Mouse (Mus musculus) kidney, postnatal 25 days (tissue): ENCODE data around the gene Hoxa10.

Experiments used
- DNase-seq, 2 experiments: peaks; one replicate each; pipeline ENCODE4 v3.0.0; 2021; ENCODE audit warnings: mixed read lengths in 2 of 2

Gene Hoxa10

DNA sequence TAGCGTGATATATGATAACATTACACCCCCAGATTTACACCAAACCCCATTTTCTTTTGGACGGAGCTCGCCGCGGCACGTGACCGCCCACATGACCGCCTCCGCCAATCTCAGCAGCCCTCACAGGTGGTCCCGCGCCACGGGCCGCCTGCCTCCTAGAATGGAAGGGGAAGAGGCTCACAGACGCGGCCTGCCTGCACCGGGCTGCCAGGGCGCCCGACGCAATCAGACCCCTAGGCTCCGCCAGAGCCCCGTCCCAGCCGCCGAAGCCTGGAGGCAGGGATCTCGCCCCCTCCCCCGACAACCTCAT, 23.2 kb downstream of the Hoxa10 start:
- peak; percentile 95 to 98 for DNase-seq

DNA sequence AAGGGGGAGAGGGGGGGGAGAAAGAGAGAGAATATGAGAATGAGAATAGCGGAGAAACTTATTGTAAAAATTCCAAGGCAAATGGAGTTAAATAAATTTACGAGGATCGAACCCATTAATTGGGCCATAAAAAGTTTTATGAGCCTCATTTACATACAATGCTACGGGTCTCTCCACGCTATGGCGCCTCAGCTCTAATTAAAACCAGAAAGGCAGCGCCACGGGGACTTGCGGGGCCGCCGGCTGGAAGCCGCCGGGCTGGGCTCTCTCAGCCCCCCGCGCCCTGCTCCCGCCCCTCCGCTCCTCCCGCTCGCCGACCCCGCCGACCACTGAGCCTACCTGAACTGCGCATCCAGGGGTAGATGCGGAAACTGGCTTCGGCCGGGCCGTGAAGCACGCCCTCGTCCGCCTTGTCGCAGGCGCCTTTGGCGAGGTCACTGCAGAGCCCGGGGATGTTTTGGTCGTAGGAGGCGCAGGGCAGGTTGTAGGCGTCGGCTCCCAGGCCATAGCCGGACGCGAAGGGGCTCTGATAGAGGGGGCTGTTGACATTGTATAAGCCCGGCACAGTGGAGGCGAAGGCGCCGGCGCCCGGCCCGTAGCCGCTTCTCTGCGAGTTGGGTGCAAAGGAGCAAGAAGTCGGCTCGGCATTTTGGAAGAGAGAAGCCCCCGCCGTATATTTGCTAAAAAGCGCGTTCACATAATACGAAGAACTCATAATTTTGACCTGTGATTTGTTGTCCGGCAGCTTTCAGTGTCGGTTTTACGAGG, 23.8 kb downstream of the Hoxa10 start:
- DNase-seq = peak; percentile 58 to 78

DNA sequence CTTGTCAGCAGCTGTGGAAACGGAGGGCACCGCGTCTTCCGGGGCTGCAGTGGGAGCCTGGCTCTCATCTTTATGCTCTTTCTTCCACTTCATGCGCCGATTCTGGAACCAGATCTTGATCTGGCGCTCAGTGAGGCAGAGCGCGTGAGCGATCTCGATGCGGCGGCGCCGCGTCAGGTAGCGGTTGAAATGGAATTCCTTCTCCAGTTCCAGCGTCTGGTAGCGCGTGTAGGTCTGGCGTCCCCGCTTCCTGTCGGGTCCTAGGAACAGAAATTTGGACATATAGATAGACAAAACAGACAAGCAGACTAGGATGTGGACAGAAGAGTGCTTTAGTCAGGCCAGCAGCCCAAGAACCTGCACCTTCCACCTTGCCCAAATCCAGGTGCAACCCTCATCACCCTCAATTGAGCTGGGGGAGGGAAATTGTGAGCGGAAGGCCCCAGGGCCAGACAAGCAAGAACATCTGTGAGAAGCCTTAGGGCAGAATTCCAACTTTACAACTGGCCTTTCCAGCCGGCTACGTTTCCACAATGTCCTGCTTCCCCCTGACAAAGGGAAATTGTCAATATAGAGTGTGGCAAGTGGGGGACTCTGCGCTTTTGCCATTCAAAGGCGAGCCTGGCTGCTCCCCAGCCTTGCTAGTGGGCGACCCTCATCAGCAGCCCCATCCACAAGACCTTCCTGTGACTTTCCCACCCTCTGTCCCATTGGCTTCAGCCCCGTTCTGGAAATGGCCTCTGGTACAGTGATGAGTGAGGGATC, 24.7 kb downstream of the Hoxa10 start:
- DNase-seq = peak; percentile 52 to 54

DNA sequence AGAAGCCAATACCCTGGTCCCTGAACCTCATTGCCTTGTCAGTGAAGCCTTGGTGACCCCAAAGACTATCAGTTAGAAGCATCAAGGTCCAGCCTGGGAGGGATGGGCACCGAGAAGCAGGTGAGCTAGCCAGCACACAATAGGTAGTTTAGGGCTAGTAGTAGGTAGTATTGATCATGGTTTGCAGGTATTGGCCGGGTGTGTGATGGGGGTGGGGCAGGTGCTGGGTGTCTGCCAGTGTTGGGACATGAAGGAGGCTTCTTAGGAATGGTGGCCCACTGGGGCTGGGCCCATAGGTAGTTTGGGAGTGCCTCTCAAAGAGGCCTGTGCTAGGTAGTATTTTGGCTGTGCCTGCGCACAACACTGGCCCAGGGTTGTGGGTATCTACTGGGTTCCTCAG, 25.6 kb downstream of the Hoxa10 start:
- DNase-seq = peak; percentile 22 to 55

DNA sequence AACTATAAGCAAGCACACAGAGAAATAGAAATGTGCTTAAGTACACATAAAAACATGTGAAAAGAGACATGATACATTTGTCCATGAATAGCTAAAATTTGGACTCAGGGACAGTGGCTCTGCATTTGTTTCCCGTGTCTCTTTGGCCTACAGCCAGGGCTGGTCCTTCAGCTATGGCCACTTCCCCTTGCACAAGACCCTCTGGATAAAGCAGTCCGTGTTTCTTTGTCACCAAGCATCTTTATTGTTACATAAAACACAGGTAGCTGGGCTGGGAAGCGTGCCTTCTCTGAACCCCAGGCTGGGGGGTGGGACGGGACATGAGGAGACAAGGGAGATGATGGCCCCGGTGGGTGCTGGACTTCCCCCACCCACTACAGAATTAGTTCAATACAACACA, 26.4 kb downstream of the Hoxa10 start:
- peak; percentile 40 to 45 for DNase-seq

DNA sequence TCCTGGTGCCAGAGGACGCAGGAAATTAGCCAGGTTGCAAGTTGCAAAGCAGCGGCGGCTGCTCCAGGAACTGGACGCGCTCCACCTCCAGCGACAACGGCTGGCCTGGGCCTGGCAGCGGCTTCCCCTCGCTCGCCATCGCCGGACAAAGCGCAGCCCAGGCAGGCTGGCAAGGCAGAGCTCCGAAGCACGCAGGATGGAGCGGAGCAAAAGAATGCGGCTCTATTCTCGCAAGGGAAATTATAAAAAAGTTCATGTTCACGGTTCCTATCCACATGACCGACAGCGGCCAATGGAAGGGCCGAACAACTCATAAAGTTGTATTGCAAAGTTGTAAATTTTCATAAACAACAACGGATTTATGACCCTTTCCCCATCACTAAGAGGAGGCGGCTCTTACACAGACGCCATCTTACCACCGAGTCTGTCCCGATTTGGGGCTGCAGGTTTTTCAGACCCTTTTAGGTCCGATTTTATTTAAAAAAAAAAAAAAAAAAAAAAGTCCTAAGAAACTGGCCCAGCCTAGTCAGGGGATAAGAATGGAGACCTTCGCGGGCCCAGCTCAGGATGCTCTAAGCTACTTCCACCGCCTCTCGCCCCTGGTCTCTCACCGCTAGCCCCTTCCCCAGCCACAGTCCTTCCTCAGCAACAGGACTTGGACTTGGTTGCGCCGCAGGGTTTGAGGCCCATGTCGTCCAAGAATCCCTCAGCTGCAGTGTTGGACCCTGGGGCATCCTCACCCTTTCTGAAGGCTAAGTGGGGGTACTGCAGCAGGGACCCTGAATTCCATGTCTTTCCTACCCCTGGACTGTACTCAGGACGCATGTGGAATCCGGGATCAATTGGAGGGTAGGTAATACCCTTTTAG, 27.3 kb downstream of the Hoxa10 start, which contains the start of the genes Hoxa3 and Gm28308:
Gene Hoxa3, minus strand, starts transcription at position 218 of the 868 bp plus-strand sequence.
Gene Gm28308, minus strand, starts transcription at position 221 of the 868 bp plus-strand sequence.
- peak; percentile 85 to 90 for DNase-seq

DNA sequence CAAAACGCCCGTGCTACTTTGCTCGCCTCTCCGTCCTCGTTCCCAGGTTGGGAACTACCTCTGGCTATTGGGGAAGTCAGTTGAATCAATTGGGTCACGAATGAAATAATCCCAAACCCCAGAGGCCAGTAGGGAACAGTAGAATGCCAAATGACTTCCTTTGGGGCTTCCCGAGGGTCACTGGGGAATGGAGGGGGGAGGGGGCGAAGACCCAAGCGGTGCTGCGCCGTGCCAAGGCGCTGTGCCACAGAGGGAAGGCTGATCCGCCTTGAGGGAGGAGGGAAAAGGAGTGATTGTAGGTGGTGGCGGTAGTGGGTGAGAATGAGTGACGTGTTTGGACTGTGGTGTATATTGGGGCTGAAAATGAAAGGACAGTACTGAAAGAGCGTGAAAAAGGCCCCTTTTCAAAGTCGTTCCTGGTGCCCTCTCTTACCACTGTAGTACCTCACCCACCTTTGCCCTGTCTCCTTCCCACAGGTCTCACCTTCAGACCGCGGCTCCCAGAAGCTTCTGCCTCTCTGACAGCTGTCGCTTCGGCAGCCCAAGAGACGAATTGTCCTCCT, 28.0 kb downstream of the Hoxa10 start:
- peak; percentile 71 to 87 for DNase-seq

DNA sequence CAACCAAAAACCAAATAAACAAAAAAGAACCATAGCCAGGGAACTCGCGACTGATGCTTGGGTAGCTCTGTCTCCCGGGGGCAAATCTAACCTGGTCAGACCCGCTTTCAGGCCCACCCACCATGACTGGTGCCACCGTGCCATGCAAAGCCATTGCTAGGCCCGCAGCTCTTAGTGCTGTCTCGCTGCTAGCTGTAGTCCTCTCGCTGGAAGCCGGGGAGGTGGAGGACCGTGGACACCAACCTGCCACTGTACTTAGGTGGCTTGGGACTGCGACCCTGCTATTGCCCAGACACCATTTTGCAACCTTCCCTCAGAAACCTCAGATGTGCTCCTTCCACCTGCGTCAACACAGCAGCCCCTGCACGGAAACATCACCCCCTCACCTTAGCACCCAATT, 28.7 kb downstream of the Hoxa10 start:
- DNase-seq = peak; percentile 41 to 70

DNA sequence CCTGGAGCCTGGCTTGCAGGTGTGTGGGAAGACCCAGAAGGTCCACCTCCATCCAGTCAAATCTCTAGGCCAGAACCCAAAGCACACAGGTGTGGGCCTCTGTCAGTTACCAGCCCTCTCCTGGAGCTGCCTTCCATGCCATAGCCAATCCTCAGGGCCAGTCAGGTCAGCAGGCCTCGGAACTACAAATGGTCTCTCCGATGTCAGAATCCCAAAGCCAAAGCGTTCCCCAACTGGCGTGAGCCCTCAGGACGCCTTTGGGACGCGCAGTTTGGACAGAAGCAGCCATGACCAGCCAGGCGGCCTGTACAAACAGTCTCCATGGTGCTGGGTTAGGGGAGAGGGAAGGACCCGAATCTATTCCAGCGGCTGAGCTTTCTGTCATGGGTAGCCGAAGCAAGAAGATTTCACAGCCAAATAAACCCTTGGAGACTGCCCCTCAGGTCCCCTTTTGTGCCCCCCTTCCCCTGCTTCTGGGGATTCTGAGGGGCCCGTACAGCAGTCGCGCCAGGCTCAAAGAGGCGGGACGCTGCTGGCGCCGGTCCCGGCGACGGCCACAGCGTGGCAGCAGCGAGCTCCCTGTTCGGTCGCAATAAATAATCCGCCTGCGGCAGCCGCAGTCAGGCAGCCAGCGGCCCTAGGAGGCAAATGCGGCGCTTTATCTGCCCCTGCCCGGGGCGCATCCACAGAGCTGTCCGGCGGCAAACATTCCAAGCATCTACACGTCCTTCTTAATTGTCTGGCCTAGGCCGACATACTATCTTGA, 29.3 kb downstream of the Hoxa10 start:
- peak; percentile 88 to 93 for DNase-seq

DNA sequence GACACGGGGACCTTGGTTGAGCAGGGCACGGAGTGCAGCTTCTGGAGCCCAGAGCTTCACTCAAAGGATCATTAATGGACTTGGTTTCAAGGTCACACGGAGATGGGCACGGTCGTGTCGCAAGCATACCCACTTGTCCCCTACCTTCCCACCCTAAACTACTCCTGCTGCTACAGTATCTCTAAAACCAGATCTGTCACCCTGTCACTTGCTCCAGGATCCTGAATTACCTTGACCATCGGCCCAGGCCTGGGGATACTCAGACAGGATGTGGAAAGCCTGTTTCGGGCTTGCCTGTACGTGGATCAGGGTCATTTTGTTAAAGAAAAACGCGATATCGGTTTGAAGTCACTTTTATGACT, 31.0 kb downstream of the Hoxa10 start:
- DNase-seq = peak in 1 of 2 experiments; percentile 49

DNA sequence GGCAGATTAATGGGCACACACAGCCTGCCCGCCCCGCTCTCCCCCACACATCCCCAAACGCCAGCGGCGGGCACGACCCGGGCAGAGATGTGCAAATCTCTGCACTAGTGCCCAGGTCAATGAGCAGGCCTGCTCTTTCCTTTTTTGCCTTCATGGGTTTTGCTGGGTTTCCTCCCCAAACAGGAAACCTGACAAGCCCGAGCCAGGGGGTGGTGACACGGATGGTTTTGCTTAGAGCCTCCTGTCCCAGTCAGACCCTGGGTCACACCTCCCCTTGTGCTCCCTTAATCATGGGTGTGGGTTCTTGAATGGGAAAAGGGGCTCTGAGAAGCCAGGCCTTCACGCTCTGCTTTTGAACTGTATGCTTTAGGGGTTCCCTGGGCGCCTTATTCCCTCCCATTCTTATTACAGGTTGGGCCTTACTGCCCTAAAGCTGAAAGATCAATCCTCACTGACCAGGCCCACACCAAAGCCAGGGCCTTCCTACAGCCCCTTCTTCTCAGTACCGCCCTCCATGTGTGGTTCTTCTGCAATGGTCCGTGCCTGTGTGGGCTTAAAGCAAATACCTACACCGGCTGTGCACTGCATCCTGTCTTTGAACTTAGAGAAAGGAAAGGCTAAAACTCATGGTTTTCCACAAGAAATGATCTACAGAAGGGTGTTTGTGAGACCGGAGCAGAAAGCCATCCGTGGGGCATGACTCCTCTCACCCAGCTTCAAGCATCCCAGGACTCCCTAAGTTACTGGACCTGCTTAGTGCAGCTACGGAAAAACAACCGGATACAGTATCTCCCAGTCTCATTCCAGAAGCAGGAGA, 31.6 kb downstream of the Hoxa10 start:
- DNase-seq = peak; percentile 17 to 39

DNA sequence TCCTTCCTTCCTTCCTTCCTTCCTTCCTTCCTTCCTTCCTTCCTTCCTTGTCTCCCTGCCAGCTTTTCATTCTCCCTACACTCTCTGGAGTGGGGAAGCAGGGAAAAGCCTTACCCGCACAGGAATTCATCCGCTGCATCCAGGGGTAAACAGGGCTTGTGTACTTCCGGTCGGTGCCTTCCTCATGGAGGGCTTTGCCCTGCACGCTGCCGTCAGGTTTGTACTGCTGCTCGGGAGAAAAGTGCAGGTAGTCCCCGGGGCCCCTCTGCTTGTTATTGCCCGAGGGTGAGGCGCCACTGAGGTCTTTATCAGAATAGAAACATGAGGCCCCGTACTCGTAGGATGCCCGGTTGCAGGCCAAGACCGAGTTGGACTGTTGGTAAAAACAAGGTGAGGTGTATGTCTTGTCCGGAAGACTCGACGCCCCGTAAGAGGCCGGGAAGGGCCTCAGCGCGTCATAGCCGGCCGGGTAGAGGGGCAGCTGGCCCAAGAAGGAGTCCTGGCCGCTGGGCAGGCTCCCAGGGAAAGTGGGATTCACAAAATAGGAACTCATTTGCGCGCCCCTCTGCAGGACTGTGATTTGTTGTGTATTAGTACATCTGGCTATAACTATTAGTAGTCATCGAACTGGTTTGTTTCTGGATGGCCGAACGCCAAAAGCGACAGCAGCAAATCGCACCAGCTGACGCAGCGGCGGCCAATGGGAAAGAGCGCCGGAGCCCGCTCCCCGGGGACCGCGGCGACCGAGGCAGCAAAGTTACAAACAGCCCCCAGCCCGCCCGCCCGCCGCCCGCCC, 32.4 kb downstream of the Hoxa10 start, which contains the start of gene Hoxa6:
Gene Hoxa6, minus strand, starts transcription at position 651 of the 796 bp plus-strand sequence.
- peak; percentile 87 to 90 for DNase-seq

DNA sequence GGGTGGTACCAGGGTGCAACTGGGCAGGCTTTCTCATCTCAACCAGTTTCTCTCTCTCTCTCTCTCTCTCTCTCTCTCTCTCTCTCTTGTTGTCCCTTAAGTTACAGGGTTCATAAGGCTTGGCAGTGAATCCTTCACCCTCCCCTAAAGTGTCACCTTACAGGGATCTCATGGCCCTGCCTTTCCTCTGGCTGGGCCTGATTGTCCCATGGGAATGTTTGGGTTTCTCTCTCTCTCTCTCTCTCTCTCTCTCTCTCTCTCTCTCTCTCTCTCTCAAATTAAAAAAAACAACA, 33.0 kb downstream of the Hoxa10 start:
- no peak for DNase-seq

DNA sequence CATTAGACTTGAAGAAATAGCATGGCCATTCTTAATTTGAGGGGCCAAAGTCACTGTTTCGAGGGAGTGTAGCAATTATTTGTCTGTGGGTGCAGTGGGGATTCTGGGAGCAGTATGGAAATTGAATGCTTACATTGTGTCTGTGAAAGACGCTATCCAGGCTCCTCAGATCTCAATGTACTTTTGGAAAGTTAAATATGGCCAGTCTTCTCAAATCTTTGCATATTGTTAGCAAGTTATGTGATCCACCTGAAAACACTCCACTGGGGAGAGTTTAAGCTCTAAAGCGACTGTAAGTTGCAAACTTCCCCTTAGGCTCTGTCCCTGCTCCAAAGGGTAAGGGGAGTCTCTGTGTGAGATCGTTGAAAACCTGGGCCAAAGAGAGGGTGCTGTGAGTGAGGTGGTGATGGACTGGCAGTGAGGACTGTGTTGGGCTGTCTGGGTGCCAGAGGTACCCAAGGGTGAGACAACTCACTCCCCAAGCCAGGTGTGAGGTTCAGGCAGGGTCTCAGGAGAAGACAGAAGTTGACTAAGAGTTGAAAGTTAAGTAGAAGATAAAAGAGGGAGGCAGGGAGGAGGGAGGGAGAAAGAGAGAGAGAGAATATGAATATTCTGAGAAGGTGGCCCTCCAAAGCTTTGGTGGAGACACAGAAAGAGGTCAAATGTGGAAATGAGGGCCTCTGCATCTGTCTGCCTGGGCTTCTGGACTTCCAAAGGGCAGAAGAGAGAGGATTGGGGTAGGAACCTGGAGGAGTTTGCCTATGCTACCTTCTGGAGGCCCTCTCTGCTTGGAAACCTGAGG, 33.6 kb downstream of the Hoxa10 start:
- peak in 1 of 2 experiments; percentile 30 for DNase-seq

DNA sequence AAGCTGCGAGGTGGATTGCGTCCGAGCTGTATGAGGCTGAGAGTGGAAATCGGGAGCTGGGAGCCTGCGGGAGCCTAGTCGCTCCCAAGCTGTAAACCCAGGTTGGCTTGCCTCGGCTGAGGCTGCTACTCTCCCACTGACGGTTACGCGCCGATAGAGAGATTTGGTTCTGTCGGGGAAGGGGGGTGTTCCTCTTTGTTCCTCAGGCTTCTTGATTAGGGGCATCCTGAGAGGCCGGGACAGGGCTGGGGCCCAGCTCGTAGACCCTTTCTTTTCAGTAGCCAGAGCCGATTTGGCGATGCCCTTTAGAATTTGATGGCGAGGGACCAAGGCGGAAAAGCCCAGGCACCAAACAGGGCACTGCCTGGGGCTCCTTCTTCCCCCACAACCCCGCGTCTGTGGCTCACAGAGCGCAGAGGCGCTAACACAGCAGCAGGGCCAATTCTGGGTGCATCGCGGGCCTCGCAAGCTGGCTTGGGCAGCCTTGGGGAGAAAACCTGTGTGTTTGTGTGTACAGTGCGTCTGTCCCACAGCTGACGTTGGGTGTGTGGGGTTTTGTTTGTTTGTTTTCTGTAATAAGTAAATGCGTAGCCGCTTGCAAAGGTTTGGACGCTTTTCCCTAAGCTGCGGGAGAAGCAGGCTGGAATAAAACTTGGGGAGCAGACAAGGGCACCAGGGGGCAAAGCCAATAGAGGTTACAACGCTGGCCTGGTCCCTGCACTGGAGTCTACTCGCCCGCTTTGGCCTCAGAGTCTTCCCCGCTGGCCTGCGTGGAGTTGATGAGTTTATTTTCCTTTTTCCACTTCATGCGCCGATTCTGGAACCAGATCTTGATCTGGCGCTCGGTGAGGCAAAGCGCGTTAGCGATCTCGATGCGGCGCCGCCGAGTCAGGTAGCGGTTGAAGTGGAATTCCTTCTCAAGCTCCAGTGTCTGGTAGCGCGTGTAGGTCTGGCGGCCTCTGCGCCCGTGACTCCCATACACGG, 34.7 kb downstream of the Hoxa10 start:
- DNase-seq = peak in 1 of 2 experiments; percentile 56

DNA sequence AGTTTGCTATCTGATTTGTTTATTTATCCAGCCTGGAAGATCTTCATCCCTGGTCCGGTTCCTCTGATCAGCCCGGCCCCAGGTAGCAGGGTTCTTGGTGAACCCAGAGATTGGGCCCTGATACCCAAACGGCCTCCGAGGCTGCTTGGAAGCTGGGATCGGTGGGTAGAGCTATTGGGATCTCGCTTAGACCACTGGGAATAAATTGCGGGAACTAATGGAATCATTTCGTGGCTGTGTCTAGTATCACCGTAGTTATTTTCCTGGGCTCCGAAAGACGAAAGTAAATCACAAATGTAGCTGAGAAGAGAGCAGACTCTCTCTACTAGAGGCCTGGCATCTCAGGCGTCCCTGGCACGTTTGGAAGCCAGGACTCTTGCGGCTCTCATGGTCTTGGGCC, 35.4 kb downstream of the Hoxa10 start:
- no peak for DNase-seq

DNA sequence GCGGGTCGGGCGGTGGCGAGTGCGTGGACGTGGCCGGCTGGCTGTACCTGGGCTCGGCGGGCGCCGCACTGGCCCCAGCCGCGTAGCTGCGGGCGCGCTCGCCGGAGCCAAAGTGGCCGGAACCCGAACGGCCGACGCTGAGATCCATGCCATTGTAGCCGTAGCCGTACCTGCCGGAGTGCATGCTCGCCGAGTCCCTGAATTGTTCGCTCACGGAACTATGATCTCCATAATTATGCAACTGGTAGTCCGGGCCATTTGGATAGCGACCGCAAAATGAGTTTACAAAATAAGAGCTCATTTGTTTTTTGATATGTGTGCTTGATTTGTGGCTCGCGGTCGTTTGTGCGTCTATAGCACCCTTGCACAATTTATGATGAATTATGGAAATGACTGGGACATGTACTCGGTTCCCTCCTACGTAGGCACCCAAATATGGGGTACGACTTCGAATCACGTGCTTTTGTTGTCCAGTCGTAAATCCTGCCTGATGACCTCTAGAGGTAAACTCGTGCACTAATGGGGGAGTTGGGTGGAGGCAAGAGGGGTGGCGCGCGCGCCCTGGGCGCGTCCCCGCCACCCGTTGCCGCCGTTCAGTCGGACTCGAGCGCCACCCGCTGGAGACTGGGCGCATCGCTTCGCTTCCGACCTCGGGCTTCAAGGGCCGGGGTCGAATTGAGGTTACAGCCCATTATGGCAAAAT, 36.5 kb downstream of the Hoxa10 start, which contains the start of gene Hoxa5:
Gene Hoxa5, minus strand, starts transcription at position 538 of the 703 bp plus-strand sequence.
- peak; percentile 92 to 93 for DNase-seq
